Mouse (Mus musculus) layer of hippocampus, postnatal 25 days (tissue): Measurements from ENCODE around the gene Nkiras2. TPM values are rescaled to one million over a fixed set of nuclear protein-coding genes. Genes with fewer than 3 reads are reported as not detected.
"Not testable (repeated sequence)": the region's sequence is repeated elsewhere in the genome, so short reads cannot be mapped to it uniquely, and the experiment has no call there.

Experiments used
- DNase-seq, 2 experiments: peaks; one replicate each; pipeline ENCODE4 v3.0.0; 2022; ENCODE audit warnings: mixed read lengths in 2 of 2, low spot score in 1 of 2; ENCODE audit errors: extremely low spot score in 1 of 2
- total RNA-seq, 2 experiments: library from RNA; stranded (reverse); gene quantifications; 2 replicates each; pipeline ENCODE4 v1.2.3; 2021

Gene Nkiras2
- total RNA-seq, 2 experiments from 2014 or later = 15.1 to 16.5 TPM

- DNase-seq = no peak
Observed at GRCm38 (mm10) chr11:100625754-100626700, 7.0 kb downstream of the Nkiras2 start.

- peak; percentile 52 to 79 for DNase-seq
Observed at GRCm38 (mm10) chr11:100626701-100627195, 7.7 kb downstream of the Nkiras2 start.

GRCm38 (mm10) chr11:100628056-100628455 is 9.0 kb downstream of the Nkiras2 start:
- DNase-seq = no peak

DNA sequence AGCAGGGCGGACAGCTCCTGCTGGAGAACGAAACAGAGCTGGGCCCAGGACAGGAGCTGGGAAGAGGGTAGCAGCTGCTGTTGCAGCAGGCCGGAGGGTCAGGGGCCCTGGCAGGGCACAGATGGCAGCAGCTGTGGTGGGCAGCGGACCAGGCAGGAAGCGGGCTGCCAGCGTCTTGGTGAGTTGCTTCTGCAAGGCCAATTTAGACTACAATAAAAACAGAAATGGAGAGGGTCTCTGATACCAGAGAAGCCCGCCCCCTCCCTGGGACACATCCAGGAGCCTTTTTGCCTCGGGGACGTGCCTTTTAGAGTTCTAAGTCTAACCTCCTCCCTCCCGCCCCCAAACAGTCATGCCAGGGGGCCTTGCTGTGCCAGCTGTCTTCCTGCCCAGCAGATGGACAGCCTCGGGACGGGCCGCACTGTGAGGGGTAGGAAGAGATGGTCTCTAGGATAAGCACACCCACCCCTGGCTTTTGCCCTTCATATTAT is 9.9 kb downstream of the Nkiras2 start:
- no peak for DNase-seq

GRCm38 (mm10) chr11:100634530-100634929 is 15.5 kb downstream of the Nkiras2 start:
- no peak for DNase-seq

DNA sequence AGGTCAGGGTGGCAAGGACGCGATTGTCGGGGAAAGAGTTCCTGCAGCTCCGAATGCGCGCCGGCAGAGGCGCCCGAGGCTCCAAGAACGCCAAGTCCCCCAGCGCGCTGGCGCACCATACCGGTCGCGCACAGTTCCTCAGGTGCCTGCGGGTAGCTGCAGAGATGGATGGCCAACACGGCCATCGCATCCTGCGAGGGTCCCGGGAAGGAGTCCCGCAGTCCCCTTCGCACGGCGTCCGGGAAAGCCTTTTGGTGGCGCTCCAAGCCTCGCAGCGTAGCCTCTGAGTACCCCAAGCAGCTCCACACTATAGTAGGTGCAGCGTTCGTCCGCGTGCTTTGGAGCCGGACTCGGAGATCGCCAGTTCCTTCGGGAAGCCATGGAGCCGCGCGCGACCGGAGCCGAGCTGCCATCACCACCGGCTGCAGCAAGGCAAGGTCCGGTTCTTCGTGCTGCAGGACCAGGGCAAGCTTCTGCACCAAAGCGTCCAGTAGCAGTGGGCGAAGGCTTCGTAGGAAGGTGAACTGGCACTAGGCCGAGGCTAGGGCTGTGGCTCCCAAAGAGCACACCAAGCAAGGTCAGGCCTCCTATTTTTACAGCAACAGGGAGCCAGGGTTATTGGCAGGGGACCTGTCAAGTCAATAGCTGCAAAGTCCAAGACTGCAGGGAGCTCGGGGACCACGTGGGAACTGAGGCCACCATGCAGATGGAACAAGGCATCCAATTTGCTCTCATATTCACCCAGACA is 21.3 kb downstream of the Nkiras2 start:
- DNase-seq = peak; percentile 39 to 43

- DNase-seq = no peak
Observed at GRCm38 (mm10) chr11:100643612-100644575, 24.9 kb downstream of the Nkiras2 start.

DNA sequence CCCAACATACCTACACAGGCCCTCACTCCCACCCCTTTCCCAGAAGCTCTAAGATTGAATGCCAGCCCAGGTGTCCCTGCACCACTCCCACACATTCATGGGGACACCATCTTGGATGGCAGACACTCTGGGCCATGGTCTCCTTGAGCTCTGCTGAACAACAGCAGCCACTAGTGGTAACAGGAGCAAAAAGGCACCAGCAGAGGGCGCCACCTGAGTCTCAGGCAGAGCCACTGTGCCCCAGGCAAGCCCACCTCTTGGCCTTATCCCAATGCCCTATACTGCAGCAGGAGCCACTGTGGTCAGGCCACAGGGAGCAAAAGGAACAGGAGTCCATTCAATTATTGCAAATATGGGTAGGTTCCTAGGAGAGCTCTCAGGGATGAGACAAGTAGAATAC is 27.2 kb downstream of the Nkiras2 start:
- peak in 1 of 2 experiments; percentile 47 for DNase-seq

- no peak for DNase-seq
Observed at GRCm38 (mm10) chr11:100648405-100648804, 29.4 kb downstream of the Nkiras2 start.

GRCm38 (mm10) chr11:100651205-100651604 is 32.2 kb downstream of the Nkiras2 start:
- DNase-seq = no peak

DNA sequence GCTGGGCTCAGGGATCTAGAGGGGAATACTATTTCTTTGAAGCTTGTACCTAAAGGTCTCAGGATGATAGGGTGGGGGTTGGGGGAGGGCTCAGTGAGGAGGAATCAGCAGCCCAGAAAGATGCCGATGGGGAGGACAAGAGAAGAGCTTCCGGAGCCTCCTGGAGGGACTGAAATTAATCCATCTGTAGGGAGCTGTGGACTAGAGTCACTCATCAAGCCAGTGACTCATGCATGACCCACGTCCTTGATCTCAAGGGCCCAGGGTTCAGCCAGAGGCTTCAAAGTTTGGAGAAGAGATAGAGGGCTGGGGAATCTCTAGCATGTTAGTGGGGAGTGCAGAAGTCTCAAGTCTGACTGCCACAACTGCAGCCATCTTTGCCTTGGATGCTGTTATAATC is 32.7 kb downstream of the Nkiras2 start:
- DNase-seq = no peak

DNA sequence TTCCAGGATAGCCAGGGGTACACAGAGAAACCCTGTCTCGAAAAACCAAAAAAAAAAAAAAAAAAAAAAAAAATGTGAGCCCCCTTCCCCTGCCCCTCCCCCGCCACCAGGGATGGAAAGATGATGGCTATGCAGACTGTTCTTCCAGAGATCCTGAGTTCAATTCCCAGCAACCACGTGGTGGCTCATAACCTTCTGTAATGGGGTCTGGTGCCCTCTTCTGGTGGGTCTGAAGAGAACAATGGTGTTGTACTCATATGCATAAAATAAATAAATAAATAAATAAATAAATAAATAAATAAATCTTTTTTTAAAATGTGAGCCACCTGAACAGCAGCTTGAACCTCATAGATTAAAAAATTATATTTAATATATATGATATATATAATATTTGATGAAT is 36.5 kb downstream of the Nkiras2 start:
- DNase-seq = not testable (repeated sequence)

DNA sequence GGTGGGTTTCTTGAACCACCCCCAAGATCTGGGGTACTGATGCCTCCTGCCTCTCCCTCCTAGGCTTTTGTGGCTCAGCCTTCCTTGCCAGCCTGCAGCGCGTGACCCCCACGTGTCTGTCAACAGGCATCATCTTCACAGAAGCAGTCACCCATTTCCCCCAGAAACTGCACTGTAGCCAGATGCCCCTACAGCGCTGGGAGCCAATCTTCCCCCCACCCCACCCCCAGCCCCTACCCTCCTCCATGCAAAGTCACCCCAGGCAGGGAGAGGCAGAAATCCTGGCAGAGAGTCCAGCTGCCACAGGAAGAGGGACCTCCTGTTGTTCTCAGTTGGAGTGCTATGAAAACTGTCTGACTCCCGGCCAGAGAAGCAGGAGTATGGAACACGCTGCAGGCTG is 37.4 kb downstream of the Nkiras2 start:
- DNase-seq = no peak

- DNase-seq = no peak
Observed at GRCm38 (mm10) chr11:100659806-100660205, 40.8 kb downstream of the Nkiras2 start.

DNA sequence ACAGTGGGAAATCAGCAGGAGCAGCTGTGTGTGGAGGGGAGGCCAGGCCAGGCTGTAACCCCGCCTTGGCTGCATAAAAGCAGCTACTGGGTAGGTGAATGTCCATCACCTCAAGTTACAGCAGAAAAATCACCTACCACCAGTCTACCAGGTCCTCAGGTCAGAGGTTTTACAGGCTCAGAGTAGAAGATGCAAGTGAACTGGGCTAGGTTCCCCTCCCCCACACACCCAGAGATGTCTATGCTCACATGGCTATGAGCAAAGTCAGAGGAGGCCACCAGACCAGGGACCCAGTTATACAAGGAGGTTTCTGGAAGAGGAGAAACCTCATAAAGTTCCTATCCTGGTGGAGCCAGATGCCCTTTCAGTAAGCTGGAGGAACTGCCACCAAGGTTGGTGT is 52.0 kb downstream of the Nkiras2 start:
- no peak for DNase-seq

GRCm38 (mm10) chr11:100671956-100672355 is 52.9 kb downstream of the Nkiras2 start:
- no peak for DNase-seq

DNA sequence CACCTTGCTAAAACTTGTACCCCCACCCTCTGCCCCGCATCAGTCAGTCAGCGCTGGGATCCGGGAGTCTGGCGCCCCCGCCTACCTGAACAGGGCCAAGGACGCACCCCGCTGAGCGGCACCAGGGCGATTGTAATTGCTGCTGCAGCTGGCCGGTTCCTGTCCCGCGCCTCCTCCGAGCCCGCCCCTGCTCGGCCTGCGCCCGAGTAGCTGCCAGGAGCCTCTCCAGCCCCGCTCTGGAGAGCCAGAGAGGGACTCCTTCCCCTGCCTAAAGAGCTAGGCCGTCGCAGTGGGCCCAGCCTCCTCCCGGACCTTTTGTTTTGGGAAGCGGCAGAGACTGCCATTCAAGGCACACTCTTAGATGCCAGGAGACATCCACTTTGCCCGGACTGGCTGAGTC is 54.1 kb downstream of the Nkiras2 start:
- DNase-seq = no peak
